Mouse (Mus musculus) heart, postnatal 0 days (tissue): ENCODE measurements around the gene Unk. TPM values are rescaled to one million over a fixed set of nuclear protein-coding genes. Genes with fewer than 3 reads are reported as not detected.
A peak's percentile ranks its signal among the peaks of the same experiment; 100 is the strongest.

Source experiments
- ATAC-seq: fragments of 200-750 bp; cut with Nextera tagmentation; 2 replicates; pipeline ENCODE4 v1.8.0; 2017; ENCODE audit warnings: low read depth, moderate number of reproducible peaks, moderate library complexity; ENCODE audit not compliant: insufficient read depth
- DNase-seq: peaks from one replicate; pipeline ENCODE4 v3.0.0-alpha.2; 2016; ENCODE audit warnings: low spot score
- H3K27ac ChIP-seq: fragments of 300-500 bp; sonication (generic); 2 replicates; pipeline ENCODE4 v1.5.1; 2014; ENCODE audit warnings: low read depth, mild to moderate bottlenecking
- H3K27me3 ChIP-seq: fragments of 300-500 bp; sonication (generic); 2 replicates; pipeline ENCODE4 v1.6.1; 2014; ENCODE audit warnings: low read length, mixed read lengths; ENCODE audit not compliant: control insufficient read depth, insufficient read depth
- H3K36me3 ChIP-seq: fragments of 300-500 bp; sonication (generic); replicated peaks from 2 replicates; pipeline ENCODE4 v1.6.1; 2014; ENCODE audit warnings: low read length, mixed read lengths; ENCODE audit not compliant: control insufficient read depth, insufficient read depth
- H3K4me1 ChIP-seq: fragments of 300-500 bp; sonication (generic); 2 replicates; pipeline ENCODE4 v1.6.1; 2014; ENCODE audit warnings: antibody characterized with exemption; ENCODE audit not compliant: control insufficient read depth, insufficient read depth
- H3K4me2 ChIP-seq: fragments of 300-500 bp; sonication (generic); 2 replicates; pipeline ENCODE4 v1.6.1; 2014; ENCODE audit warnings: low read depth, mild to moderate bottlenecking, low read length, moderate library complexity
- H3K4me3 ChIP-seq: fragments of 300-500 bp; sonication (generic); 2 replicates; pipeline ENCODE4 v1.5.1; 2014; ENCODE audit warnings: low read depth, low read length
- H3K9ac ChIP-seq: fragments of 300-500 bp; sonication (generic); replicated peaks from 2 replicates; pipeline ENCODE4 v1.6.1; 2014; ENCODE audit warnings: low read depth, low read length, mixed read lengths
- H3K9me3 ChIP-seq: fragments of 300-500 bp; sonication (generic); replicated peaks from 2 replicates; pipeline ENCODE4 v1.6.1; 2016; ENCODE audit warnings: low read length; ENCODE audit not compliant: control insufficient read depth
- CTCF ChIP-seq: IDR thresholded peaks from 2 replicates; pipeline ENCODE4 v1.5.1; 2016; ENCODE audit warnings: antibody characterized with exemption, control low read depth, low read depth
- EP300 ChIP-seq: IDR thresholded peaks from 2 replicates; pipeline ENCODE4 v1.6.1; 2016; ENCODE audit warnings: antibody characterized with exemption, low read depth
- WGBS: fragments of 180-500 bp; shearing (Covaris S2); extraction: QIAGEN DNeasy Blood & Tissue Kit; methylation state at CpG from one replicate; pipeline ENCODE4 v1.1.7; 2014; 5-methylcytosine and 5-hydroxymethylcytosine counted together
- polyA plus RNA-seq: library from polyadenylated mRNA; unstranded; fragments of >200 nt; fragmentation: Nextera tagmentation; extraction: Ambion mirVana; gene quantifications from 2 replicates; pipeline ENCODE4 v1.2.1, GENCODE M21; 2015
- total RNA-seq: library from RNA; depleted of rRNA; stranded (reverse); fragments of >200 nt; gene quantifications from 2 replicates; pipeline ENCODE4 v1.2.3, GENCODE M21; 2014; ENCODE audit warnings: low replicate concordance

The Unk gene
- total and polyA plus RNA-seq, 2 experiments from 2014 or later = 9.5 to 26.1 TPM

DNA sequence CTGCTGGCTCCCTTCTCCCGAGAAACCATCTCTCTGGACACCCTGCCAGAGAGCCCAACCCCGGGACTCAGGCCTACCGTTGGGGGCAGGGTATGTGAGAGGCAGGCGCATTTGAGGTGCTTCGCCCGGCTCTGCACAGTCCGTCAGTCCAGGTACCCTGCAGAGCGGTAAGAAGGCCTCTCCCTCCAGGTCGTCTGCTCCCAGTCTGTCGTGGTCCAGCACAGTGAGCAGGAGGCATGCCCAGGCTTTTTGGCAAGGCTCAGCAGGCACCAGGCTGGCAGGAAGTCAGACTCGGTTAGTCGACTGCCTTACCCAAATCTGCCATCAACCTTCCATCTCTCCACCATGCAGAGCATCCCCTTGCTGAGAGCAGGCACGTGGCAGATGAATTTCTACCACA, 33.4 kb downstream of the Unk start:
- DNase-seq (no peak), ATAC-seq (no peak)
- no peak overlapping the region for H3K4me3 ChIP-seq
- H3K4me2 ChIP-seq = no peak overlapping the region
- peaks cover 26% of the 10 kb centered on the region for H3K36me3 ChIP-seq
- no peaks in the 10 kb centered on the region for H3K27me3 ChIP-seq
- no peaks in the 10 kb centered on the region for H3K9me3 ChIP-seq
- no peak overlapping the region for H3K9ac ChIP-seq
- TF ChIP-seq CTCF (no peak), EP300 (no peak)
- H3K4me1 ChIP-seq = no peaks in the 10 kb centered on the region
- WGBS = 54% methylated on average over 13 of the region's 13 CpGs
- H3K27ac ChIP-seq = no peak overlapping the region

DNA sequence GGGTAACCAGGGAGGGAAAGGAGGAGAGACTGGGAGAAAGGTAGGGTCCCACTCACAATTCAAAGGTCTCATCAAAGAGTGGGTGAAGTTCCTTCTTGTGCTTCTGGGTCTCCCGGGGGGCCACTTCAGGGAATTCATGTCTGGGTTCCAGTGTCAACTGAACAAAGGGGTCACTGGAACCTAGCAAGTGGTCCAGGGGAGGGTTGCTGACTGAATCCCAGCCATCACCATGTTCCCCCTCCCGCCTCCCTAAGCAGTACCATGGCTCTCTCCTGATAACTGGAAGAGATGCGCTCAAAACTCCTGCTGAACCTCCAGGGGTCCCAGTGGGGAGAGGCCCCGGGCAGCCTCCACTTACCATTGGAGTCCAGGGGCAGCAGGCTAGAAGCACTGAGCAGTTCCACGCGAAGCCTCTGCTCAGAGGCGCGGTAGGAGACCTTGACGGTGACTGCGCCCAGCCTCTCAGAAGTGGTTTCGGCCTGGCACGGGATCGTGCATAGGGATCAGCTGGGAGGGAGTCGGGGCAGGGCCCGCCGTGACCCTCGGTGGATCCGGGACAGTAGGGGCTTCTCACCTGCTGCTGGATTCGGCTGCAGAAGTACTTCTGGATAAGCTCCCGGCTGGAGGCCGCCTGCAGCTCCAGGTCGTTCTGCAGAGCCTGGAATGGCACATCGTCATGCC, 34.2 kb downstream of the Unk start:
- H3K36me3 ChIP-seq = peaks cover 19% of the 10 kb centered on the region
- DNase-seq (no peak), ATAC-seq (no peak)
- no peaks in the 10 kb centered on the region for H3K4me1 ChIP-seq
- WGBS = 50% methylated on average over 23 of the region's 23 CpGs
- H3K27ac ChIP-seq = no peak overlapping the region
- H3K9ac ChIP-seq = no peak overlapping the region
- no peaks in the 10 kb centered on the region for H3K27me3 ChIP-seq
- no peaks in the 10 kb centered on the region for H3K9me3 ChIP-seq
- no peak overlapping the region for H3K4me2 ChIP-seq
- TF ChIP-seq CTCF (no peak), EP300 (no peak)
- H3K4me3 ChIP-seq = no peak overlapping the region

- Histone ChIP-seq H3K27ac (no peak overlapping the region), H3K27me3 (no peaks in the 10 kb centered on the region), H3K4me2 (no peak overlapping the region), H3K36me3 (peaks cover 9% of the 10 kb centered on the region), H3K4me1 (no peaks in the 10 kb centered on the region), H3K9ac (no peak overlapping the region), H3K9me3 (no peaks in the 10 kb centered on the region), H3K4me3 (no peak overlapping the region)
- WGBS = 90% methylated on average over 12 of the region's 12 CpGs
- DNase-seq = no peak
- no peak for TF ChIP-seq CTCF
- TF ChIP-seq EP300 = no peak
- ATAC-seq = no peak
Measured at GRCm38 (mm10) chr11:116065345-116065744, 35.2 kb downstream of the Unk start.

GRCm38 (mm10) chr11:116071510-116071909, 41.4 kb downstream of the Unk start:
- Histone ChIP-seq H3K27ac (no peak overlapping the region), H3K36me3 (no peaks in the 10 kb centered on the region), H3K27me3 (no peaks in the 10 kb centered on the region), H3K4me1 (no peaks in the 10 kb centered on the region), H3K4me3 (no peak overlapping the region), H3K9ac (no peak overlapping the region), H3K4me2 (no peak overlapping the region), H3K9me3 (no peaks in the 10 kb centered on the region)
- no peak for DNase-seq
- peak; percentile 14; the same call in 1 of the 2 replicates for TF ChIP-seq CTCF
- TF ChIP-seq EP300 = no peak
- 54% methylated on average over 5 of the region's 5 CpGs for WGBS
- ATAC-seq = no peak

DNA sequence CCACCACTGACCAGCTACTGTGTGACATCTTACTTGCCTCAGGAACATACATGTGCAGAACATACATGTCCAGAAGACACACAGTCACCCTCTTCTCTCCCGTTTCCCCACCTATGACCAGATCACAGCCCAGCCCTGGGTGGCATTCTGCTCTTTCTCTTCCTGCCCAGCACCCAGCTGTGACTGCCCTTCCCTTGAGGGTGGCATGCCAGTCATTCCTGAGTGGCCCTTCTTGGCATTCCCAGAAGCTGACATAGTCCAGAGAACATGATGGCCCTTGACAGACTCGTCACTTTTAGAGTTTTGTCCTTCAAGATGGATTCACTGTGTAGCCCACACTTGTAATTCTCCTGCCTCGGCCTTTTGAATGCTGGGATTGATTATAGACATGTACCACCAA, 42.5 kb downstream of the Unk start:
- ATAC-seq (no peak), DNase-seq (no peak)
- WGBS = 57% methylated on average over 3 of the region's 3 CpGs
- Histone ChIP-seq H3K9ac (no peak overlapping the region), H3K36me3 (no peaks in the 10 kb centered on the region), H3K4me1 (no peaks in the 10 kb centered on the region), H3K4me3 (no peak overlapping the region), H3K27ac (no peak overlapping the region), H3K9me3 (no peaks in the 10 kb centered on the region), H3K27me3 (no peaks in the 10 kb centered on the region), H3K4me2 (no peak overlapping the region)
- TF ChIP-seq CTCF = no peak
- no peak for TF ChIP-seq EP300

DNA sequence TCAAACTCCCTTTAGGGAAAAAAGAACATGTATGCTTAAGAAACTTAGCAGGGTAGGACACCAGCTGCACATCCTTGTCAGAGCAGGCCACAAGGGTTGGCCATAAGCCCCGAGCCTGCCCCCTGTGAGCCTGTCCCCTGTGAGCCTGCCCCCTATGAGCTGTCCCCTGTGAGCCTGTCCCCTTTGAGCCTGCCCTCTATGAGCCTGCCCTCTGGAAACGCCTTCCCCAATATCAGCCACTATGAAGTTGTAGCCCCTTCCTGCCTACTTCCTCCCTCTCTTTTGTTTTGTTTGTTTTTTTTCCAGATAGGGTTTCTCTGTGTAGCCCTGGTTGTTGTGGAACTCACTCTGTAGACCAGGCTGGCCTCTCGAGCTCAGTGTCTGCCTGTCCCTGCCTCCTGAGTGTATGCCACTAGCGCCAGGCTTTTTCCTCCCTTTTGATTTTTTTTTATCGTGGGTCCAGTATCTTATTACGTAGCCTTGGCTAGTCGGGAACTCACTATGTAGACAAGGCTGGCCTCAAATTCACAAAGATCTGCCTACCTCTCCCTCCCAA, 44.4 kb downstream of the Unk start:
- H3K36me3 ChIP-seq = peaks cover 9% of the 10 kb centered on the region
- no peak for TF ChIP-seq EP300
- no peak for TF ChIP-seq CTCF
- no peaks in the 10 kb centered on the region for H3K27me3 ChIP-seq
- no peak overlapping the region for H3K4me2 ChIP-seq
- no peaks in the 10 kb centered on the region for H3K9me3 ChIP-seq
- H3K9ac ChIP-seq = no peak overlapping the region
- H3K27ac ChIP-seq = no peak overlapping the region
- WGBS = 65% methylated on average over 7 of the region's 7 CpGs
- H3K4me1 ChIP-seq = no peaks in the 10 kb centered on the region
- no peak overlapping the region for H3K4me3 ChIP-seq
- DNase-seq = no peak
- peak; percentile 25; the same call in 1 of the 2 replicates for ATAC-seq
